Mouse (Mus musculus) hindbrain, embryonic 13.5 days (tissue): ENCODE data around the gene Tmem114. TPM values are rescaled to one million over a fixed set of nuclear protein-coding genes. Genes with fewer than 3 reads are reported as not detected.

ENCODE experiments used
- ATAC-seq: fragments of 200-750 bp; cut with Nextera tagmentation; 2 replicates; pipeline ENCODE4 v1.8.0; 2017; ENCODE audit warnings: moderate TSS enrichment; ENCODE audit not compliant: low FRiP score
- H3K27ac ChIP-seq: fragments of 300-500 bp; sonication (generic); 2 replicates; pipeline ENCODE4 v1.5.1; 2015; ENCODE audit warnings: inconsistent platforms, mild to moderate bottlenecking, moderate library complexity
- H3K27me3 ChIP-seq: fragments of 300-500 bp; sonication (generic); 2 replicates; pipeline ENCODE4 v1.6.1; 2015; ENCODE audit warnings: mild to moderate bottlenecking, inconsistent platforms
- H3K36me3 ChIP-seq: fragments of 300-500 bp; sonication (generic); 2 replicates; pipeline ENCODE4 v1.6.1; 2015; ENCODE audit warnings: mild to moderate bottlenecking, inconsistent platforms
- H3K4me1 ChIP-seq: fragments of 300-500 bp; sonication (generic); replicated peaks from 2 replicates; pipeline ENCODE4 v1.6.1; 2015; ENCODE audit warnings: inconsistent platforms
- H3K4me2 ChIP-seq: fragments of 300-500 bp; sonication (generic); 2 replicates; pipeline ENCODE4 v1.6.1; 2015; ENCODE audit warnings: inconsistent platforms, mild to moderate bottlenecking, moderate library complexity
- H3K4me3 ChIP-seq: fragments of 300-500 bp; sonication (generic); 2 replicates; pipeline ENCODE4 v1.5.1; 2015; ENCODE audit warnings: mild to moderate bottlenecking, inconsistent platforms
- H3K9ac ChIP-seq: fragments of 300-500 bp; sonication (generic); 2 replicates; pipeline ENCODE4 v1.6.1; 2015; ENCODE audit warnings: mild to moderate bottlenecking, inconsistent platforms
- H3K9me3 ChIP-seq: fragments of 300-500 bp; sonication (generic); 2 replicates; pipeline ENCODE4 v1.6.1; 2016; ENCODE audit warnings: inconsistent platforms
- WGBS: fragments of 180-500 bp; shearing (Covaris S2); methylation state at CpG from one replicate; pipeline ENCODE4 v1.1.7; 2015; 5-methylcytosine and 5-hydroxymethylcytosine counted together
- polyA plus RNA-seq: library from polyadenylated mRNA; unstranded; fragments of >200 nt; fragmentation: Nextera tagmentation; extraction: Ambion mirVana; gene quantifications from 2 replicates; pipeline ENCODE4 v1.2.1, GENCODE M21; 2015

Tmem114 gene
- polyA plus RNA-seq, 1 experiment from 2014 or later = 0.23 TPM

DNA sequence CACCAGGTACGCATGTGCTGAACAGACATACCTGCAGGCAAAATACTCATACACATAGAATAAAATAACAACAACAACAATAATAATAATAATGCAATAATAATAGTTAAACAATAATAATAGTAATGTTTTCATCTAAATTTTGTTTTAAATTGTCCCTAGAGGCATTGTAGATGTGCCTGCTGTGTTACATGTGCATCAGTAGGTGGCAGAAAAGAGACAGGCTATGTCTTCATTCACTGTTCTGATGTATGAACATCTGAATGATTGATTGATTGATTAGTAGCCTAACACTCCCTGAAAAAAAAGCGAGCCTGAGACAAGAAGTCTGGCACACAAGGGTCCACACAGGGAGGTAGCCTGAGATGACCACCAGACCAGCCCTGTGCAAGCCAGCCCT, 22.3 kb downstream of the Tmem114 start:
- Histone ChIP-seq H3K9ac (no peak overlapping the region), H3K4me2 (no peak overlapping the region), H3K4me3 (no peak overlapping the region), H3K27me3 (0 out of 2 replicates have a peak, but pooled peaks cover 14% of the 10 kb centered on the region), H3K27ac (no peak overlapping the region), H3K36me3 (no peaks in the 10 kb centered on the region), H3K4me1 (peaks cover 7% of the 10 kb centered on the region; the same call in 1 of the 2 replicates), H3K9me3 (no peaks in the 10 kb centered on the region)
- WGBS = 78% methylated on average over 2 of the region's 2 CpGs
- no peak for ATAC-seq

DNA sequence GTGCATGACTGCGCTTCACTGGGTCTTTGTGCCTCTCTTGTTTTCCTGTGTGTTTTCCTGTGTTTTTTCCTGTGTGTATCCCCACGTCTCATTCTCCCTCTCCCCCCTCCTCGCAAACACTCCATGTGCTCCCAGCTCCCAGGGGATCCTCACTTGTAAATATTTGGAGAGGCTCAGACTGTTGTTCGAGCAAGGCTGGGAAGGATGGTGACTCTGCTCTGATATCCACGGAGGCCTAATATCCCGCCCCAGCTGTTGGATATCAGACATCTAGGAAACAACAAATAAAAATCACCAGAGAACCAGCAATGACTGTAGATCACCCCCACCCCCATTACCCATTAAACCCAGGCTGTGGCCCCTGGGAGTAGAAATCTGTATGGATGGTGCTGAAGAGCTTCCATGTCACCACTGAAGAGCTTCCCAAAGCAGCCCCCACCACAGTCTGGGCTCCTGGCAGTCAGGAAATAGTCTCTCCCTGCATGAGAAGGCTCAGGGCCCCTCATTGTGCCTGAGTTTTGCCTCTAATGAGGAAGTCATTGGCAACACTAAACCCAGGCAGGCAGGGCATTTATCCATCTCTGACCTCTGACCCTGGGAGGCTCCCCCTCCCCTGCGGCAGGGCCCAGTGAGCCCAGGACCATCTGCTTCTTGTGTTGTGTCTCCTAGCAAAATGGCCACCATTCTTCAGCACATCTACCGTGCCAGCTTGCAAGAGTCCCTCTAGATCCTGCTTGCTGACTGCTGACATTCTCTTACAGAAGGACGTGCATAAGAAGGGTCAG, 23.6 kb downstream of the Tmem114 start:
- Histone ChIP-seq H3K4me1 (peaks cover 11% of the 10 kb centered on the region), H3K36me3 (no peaks in the 10 kb centered on the region), H3K9me3 (no peaks in the 10 kb centered on the region), H3K4me3 (no peak overlapping the region), H3K9ac (no peak overlapping the region), H3K4me2 (no peak overlapping the region), H3K27me3 (0 out of 2 replicates have a peak, but pooled peaks cover 14% of the 10 kb centered on the region), H3K27ac (no peak overlapping the region)
- 55% methylated on average over 9 of the region's 9 CpGs for WGBS
- ATAC-seq = no peak

DNA sequence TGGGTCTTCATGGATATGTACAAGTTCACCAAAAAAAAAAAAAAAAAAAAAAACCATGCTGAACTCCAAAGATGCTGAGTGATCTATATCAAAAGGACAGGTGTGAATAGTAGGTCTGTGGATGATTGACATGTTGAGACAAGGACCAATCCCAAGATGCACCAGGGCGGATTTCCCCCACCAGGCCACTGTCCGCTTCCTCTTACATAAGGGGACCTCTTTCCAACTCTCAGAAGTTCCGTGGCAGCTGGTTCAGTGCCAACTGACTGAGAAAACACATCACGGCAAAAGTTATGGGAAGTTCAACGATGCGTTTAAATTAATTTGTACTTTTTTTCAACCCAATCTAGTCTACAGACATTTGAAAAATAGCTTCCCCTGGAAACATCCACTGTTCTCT, 25.1 kb downstream of the Tmem114 start:
- Histone ChIP-seq H3K4me3 (no peak overlapping the region), H3K9ac (no peak overlapping the region), H3K9me3 (no peaks in the 10 kb centered on the region), H3K27ac (no peak overlapping the region), H3K36me3 (no peaks in the 10 kb centered on the region), H3K27me3 (0 out of 2 replicates have a peak, but pooled peaks cover 8% of the 10 kb centered on the region), H3K4me2 (no peak overlapping the region), H3K4me1 (peaks cover 11% of the 10 kb centered on the region)
- 85% methylated on average over 6 of the region's 6 CpGs for WGBS
- no peak for ATAC-seq

DNA sequence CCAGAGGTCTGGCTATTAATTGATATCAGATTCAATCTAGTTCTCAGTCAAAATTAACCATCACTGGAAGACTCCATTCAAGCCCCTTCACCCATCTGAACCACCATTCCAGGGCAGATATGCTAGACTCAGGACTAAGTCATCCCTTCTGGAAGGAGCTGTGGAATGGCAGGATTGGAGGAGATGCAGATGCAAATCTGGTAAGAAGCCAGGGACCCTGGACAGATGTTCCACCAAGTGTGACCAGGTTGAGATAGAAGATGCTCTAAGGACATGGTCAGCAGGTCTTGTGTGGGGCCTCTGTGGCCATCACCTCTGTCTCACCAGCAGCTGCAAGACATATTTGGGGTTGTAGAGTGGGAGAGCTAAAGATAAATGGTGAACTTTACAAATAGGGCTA, 30.0 kb downstream of the Tmem114 start:
- no peak overlapping the region for H3K4me3 ChIP-seq
- no peaks in the 10 kb centered on the region for H3K36me3 ChIP-seq
- H3K4me2 ChIP-seq = no peak overlapping the region
- H3K27ac ChIP-seq = no peak overlapping the region
- ATAC-seq = no peak
- H3K27me3 ChIP-seq = no peaks in the 10 kb centered on the region
- peaks cover 4% of the 10 kb centered on the region; the same call in 1 of the 2 replicates for H3K4me1 ChIP-seq
- no peaks in the 10 kb centered on the region for H3K9me3 ChIP-seq
- H3K9ac ChIP-seq = no peak overlapping the region

DNA sequence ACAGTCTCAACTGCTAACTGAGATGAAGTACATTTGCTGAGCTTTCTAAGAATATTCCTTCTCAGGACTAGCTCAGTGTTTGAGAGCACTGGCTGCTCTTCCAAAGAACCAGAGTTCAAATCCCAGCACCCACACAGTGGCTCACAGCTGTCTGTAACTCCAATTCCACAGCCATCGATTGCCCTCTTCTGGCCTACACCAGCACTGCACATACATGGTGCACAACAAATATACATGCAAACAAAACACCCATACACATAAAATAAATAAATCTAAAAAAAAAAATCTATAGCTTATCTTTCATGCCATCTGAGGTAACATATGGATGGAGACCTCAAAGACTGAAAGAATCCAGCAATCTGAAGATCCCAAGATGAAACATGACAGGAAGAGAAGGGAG, 36.4 kb downstream of the Tmem114 start:
- 93% methylated on average over 1 of the region's 1 CpGs for WGBS
- no peak for ATAC-seq
- H3K4me2 ChIP-seq = no peak overlapping the region
- no peaks in the 10 kb centered on the region for H3K9me3 ChIP-seq
- no peaks in the 10 kb centered on the region for H3K36me3 ChIP-seq
- no peaks in the 10 kb centered on the region for H3K4me1 ChIP-seq
- H3K27ac ChIP-seq = no peak overlapping the region
- no peaks in the 10 kb centered on the region for H3K27me3 ChIP-seq
- H3K9ac ChIP-seq = no peak overlapping the region
- H3K4me3 ChIP-seq = no peak overlapping the region

DNA sequence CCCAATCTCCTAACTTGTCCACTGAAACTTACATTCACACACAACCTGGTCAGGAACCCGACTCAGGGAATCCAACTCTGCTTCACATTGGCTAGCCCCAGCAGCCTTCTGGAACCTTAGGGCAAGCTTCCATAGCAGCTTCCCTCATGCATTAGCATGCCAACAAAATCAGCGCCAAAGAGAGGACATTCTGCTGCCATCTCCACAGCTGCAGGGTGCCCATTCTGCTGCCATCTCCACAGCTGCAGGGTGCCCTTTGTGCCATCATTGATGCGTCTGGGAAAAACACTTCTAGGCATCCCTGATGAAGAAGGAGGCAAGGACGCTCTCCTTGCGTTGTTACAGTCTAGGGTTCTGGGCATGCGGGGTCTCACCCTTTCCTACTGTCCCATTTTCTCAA, 38.5 kb downstream of the Tmem114 start:
- no peaks in the 10 kb centered on the region for H3K36me3 ChIP-seq
- no peak overlapping the region for H3K4me3 ChIP-seq
- H3K9me3 ChIP-seq = no peaks in the 10 kb centered on the region
- H3K27me3 ChIP-seq = no peaks in the 10 kb centered on the region
- H3K9ac ChIP-seq = no peak overlapping the region
- H3K27ac ChIP-seq = no peak overlapping the region
- no peaks in the 10 kb centered on the region for H3K4me1 ChIP-seq
- 69% methylated on average over 6 of the region's 6 CpGs for WGBS
- H3K4me2 ChIP-seq = no peak overlapping the region
- ATAC-seq = no peak

DNA sequence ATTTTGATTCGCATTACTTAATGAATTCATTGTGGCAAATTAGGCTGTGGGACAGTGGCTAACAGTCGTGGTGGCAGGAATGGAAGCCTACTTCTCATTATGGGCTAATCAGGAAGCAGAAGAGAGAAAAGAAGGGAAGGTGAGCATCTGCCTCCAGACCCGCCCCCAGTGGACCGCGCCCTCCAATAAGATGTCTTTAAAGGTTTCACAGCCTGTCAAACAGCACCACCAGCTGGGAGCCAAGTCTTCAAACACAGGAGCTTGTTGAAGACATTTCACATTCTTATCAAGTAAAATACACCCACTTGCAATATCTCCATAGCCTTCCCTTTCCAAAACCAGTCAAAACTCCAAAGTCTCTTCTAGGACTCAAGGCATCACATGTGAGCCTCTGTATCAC, 39.3 kb downstream of the Tmem114 start:
- Histone ChIP-seq H3K27ac (no peak overlapping the region), H3K36me3 (no peaks in the 10 kb centered on the region), H3K4me2 (no peak overlapping the region), H3K9ac (no peak overlapping the region), H3K9me3 (no peaks in the 10 kb centered on the region), H3K4me3 (no peak overlapping the region), H3K4me1 (no peaks in the 10 kb centered on the region), H3K27me3 (no peaks in the 10 kb centered on the region)
- WGBS = 86% methylated on average over 5 of the region's 5 CpGs
- no peak for ATAC-seq

DNA sequence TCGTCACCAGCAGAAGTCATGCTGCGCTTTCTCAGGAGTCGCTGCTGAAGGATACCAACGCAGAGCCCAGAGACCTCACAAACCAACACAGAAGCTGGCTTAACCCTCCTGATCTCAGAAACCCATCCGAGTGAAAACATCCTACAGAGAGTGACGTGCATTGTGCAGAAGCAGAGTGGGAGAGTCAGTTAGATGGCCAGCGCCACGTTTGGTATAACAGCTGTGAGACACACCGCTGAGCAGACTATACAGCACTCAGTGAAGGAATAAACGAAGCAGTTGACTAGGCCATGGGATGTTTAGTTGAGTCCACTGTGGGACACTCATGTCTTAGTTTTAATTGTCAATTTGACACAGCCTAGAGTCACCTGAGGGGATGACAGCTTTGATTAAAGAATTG, 40.2 kb downstream of the Tmem114 start:
- no peaks in the 10 kb centered on the region for H3K36me3 ChIP-seq
- ATAC-seq = no peak
- no peak overlapping the region for H3K4me2 ChIP-seq
- no peak overlapping the region for H3K27ac ChIP-seq
- 70% methylated on average over 10 of the region's 10 CpGs for WGBS
- no peak overlapping the region for H3K4me3 ChIP-seq
- H3K9ac ChIP-seq = no peak overlapping the region
- no peaks in the 10 kb centered on the region for H3K27me3 ChIP-seq
- no peaks in the 10 kb centered on the region for H3K4me1 ChIP-seq
- no peaks in the 10 kb centered on the region for H3K9me3 ChIP-seq

DNA sequence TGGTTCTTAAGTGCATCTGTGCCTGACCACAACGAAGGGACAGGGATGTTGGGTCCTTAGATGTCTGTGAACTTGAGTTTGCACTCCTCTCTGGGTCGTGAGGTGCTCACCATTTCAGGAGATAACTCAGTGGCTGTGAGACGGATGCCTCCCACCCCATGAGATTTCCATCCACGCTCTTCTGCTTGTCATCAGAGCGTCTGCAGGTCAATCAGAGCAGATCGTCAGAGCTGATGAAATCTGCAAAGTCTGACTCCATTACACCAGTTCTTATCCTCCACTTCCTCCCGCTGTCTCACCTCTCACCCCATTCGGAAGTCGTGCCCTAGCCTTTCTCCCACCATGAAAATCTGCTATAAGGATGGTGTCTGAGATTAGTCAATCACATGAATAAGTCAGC, 41.5 kb downstream of the Tmem114 start:
- no peak overlapping the region for H3K4me2 ChIP-seq
- H3K4me3 ChIP-seq = no peak overlapping the region
- H3K9me3 ChIP-seq = no peaks in the 10 kb centered on the region
- H3K27ac ChIP-seq = no peak overlapping the region
- no peaks in the 10 kb centered on the region for H3K36me3 ChIP-seq
- no peak overlapping the region for H3K9ac ChIP-seq
- H3K27me3 ChIP-seq = no peaks in the 10 kb centered on the region
- no peaks in the 10 kb centered on the region; the same call in 1 of the 2 replicates for H3K4me1 ChIP-seq
- ATAC-seq = no peak
- 86% methylated on average over 9 of the region's 9 CpGs for WGBS

DNA sequence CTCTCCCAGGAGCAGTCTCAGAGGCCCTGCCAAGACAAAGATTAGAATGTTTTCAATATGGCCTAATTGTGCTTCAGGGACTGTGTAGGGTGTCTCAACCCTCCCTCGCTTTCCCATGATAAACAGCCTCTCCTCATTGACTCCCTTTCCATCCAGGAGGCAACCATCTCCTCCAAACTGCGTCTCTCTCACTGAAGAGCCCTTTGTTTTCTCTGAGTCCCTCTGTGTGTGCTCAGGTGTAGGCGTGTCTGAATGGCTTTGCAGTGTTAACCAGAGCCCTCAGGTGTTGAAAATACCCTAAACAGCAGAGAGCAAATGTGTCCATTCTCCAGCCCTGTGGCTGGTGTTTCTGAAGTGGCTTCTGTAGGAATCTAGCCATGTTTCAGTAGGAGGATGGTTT, 61.9 kb downstream of the Tmem114 start:
- no peak for ATAC-seq
- Histone ChIP-seq H3K4me3 (no peak overlapping the region), H3K27ac (no peak overlapping the region), H3K4me1 (no peaks in the 10 kb centered on the region), H3K9me3 (no peaks in the 10 kb centered on the region), H3K9ac (no peak overlapping the region), H3K4me2 (no peak overlapping the region), H3K36me3 (no peaks in the 10 kb centered on the region), H3K27me3 (no peaks in the 10 kb centered on the region)
- 72% methylated on average over 3 of the region's 3 CpGs for WGBS

Other genes starting within 250 kb of the Tmem114 start
- 34.6 and 34.8 TPM in 2 replicates for gene Mettl22, start 45.7 kb upstream of the Tmem114 start, polyA plus RNA-seq
- 81.1 and 88.3 TPM in 2 replicates for gene Abat, start 88.3 kb upstream of the Tmem114 start, polyA plus RNA-seq
- gene Pmm2, start 212.5 kb upstream of the Tmem114 start, polyA plus RNA-seq = 48.3 and 49.3 TPM in 2 replicates
- 22.0 and 22.2 TPM in 2 replicates for gene Tmem186, start 212.6 kb upstream of the Tmem114 start, polyA plus RNA-seq
- gene Carhsp1, start 247.0 kb upstream of the Tmem114 start, polyA plus RNA-seq = 242 and 243 TPM in 2 replicates